Mouse (Mus musculus): ENCODE results near the gene Evc2. TPM values are rescaled to one million over a fixed set of nuclear protein-coding genes. Genes with fewer than 3 reads are reported as not detected.

The Evc2 gene
- polyA plus RNA-seq, 1 experiment: 7.0 TPM

- Histone ChIP-seq H3K4me2 (ENCODE audit: low read depth) (no peak overlapping the region), H3K4me3 (no peak overlapping the region), H3K79me2 (ENCODE audit: control insufficient read depth, insufficient read depth) (no peaks in the 10 kb centered on the region), H3K27me3 (ENCODE audit: control insufficient read depth, insufficient read depth, insufficient read length) (no peaks in the 10 kb centered on the region), H3ac (ENCODE audit: control insufficient read depth, insufficient read length) (no peak overlapping the region), H3K36me3 (ENCODE audit: control insufficient read depth, insufficient read depth) (no peaks in the 10 kb centered on the region)
- TF ChIP-seq E2F4 (IDR thresholded peaks at IDR 0.05; ENCODE audit: insufficient read depth) (no peak), CEBPB (IDR thresholded peaks at IDR 0.05; ENCODE audit: insufficient read depth, poor library complexity, severe bottlenecking) (no peak), POLR2A (IDR thresholded peaks at IDR 0.05; ENCODE audit: insufficient read length, low read depth) (no peak), TCF12 (IDR thresholded peaks at IDR 0.05; ENCODE audit: insufficient read depth, poor library complexity, severe bottlenecking) (no peak), USF1 (IDR thresholded peaks at IDR 0.05; ENCODE audit: low read depth) (no peak), MYOG (IDR thresholded peaks at IDR 0.05; ENCODE audit: control insufficient read depth in 1 of 3, insufficient read depth in 1 of 3, insufficient read length in 2 of 3, low read depth in 2 of 3) (no peak), MAX (IDR thresholded peaks at IDR 0.05; ENCODE audit: low read depth) (no peak), POLR2AphosphoS2 (IDR thresholded peaks at IDR 0.05; ENCODE audit: insufficient read length, low read depth) (no peak), MYOD1 (IDR thresholded peaks at IDR 0.05; ENCODE audit: control insufficient read depth in 1 of 3, insufficient read length in 2 of 3, low read depth in 2 of 3) (no peak), SRF (IDR thresholded peaks at IDR 0.05; ENCODE audit: control insufficient read depth, insufficient read length, low read depth) (no peak)
These were observed 50.3 kb downstream of the Evc2 start for GRCm38 (mm10) chr5:37388646-37389045.

GRCm38 (mm10) chr5:37389808-37390495 lies 51.7 kb downstream of the Evc2 start:
- no peak overlapping the region for H3K4me3 ChIP-seq
- H3K79me2 ChIP-seq (ENCODE audit: control insufficient read depth, insufficient read depth): no peaks in the 10 kb centered on the region
- H3K27me3 ChIP-seq (ENCODE audit: control insufficient read depth, insufficient read depth, insufficient read length): no peaks in the 10 kb centered on the region
- no peak overlapping the region for H3ac ChIP-seq (ENCODE audit: control insufficient read depth, insufficient read length)
- H3K4me2 ChIP-seq (ENCODE audit: low read depth): no peak overlapping the region
- no peaks in the 10 kb centered on the region for H3K36me3 ChIP-seq (ENCODE audit: control insufficient read depth, insufficient read depth)
- no peak for TF ChIP-seq REST (IDR thresholded peaks at IDR 0.05; ENCODE audit: insufficient read depth, insufficient read length)
- TF ChIP-seq MAX (IDR thresholded peaks at IDR 0.05; ENCODE audit: low read depth): no peak
- no peak for TF ChIP-seq CEBPB (IDR thresholded peaks at IDR 0.05; ENCODE audit: insufficient read depth, poor library complexity, severe bottlenecking)
- TF ChIP-seq MYOD1 (IDR thresholded peaks at IDR 0.05; ENCODE audit: control insufficient read depth in 1 of 3, insufficient read length in 2 of 3, low read depth in 2 of 3): no peak
- no peak for TF ChIP-seq SRF (IDR thresholded peaks at IDR 0.05; ENCODE audit: control insufficient read depth, insufficient read length, low read depth)
- TF ChIP-seq TCF12 (IDR thresholded peaks at IDR 0.05; ENCODE audit: insufficient read depth, poor library complexity, severe bottlenecking): no peak
- no peak for TF ChIP-seq MYOG (IDR thresholded peaks at IDR 0.05; ENCODE audit: control insufficient read depth in 1 of 3, insufficient read depth in 1 of 3, insufficient read length in 2 of 3, low read depth in 2 of 3)
- TF ChIP-seq POLR2AphosphoS2 (IDR thresholded peaks at IDR 0.05; ENCODE audit: insufficient read length, low read depth): no peak
- TF ChIP-seq POLR2A (IDR thresholded peaks at IDR 0.05; ENCODE audit: insufficient read length, low read depth): no peak
- no peak for TF ChIP-seq TCF3 (IDR thresholded peaks at IDR 0.05; ENCODE audit: insufficient read length, low read depth)
- no peak for TF ChIP-seq USF1 (IDR thresholded peaks at IDR 0.05; ENCODE audit: low read depth)
- TF ChIP-seq E2F4 (IDR thresholded peaks at IDR 0.05; ENCODE audit: insufficient read depth): no peak

DNA sequence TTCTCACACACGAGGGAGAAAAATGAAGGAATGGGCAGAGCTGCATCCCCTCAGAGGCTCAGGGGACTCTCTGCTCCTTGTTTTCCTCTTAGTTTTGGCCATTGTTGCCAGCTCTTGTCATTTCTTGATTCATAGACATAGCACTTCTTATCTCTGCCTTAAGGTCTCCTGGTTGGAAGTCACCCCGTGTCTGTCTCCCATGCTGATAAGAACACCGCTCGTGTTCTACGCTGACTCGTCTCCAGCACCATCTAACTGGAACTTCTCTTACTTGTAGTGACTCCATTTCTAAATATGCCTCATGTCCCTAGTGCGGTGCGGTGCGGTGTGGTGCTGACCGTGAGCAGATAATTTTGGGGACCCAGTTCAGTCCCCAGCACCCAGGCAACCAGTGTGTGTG lies 52.6 kb downstream of the Evc2 start:
- no peaks in the 10 kb centered on the region for H3K79me2 ChIP-seq (ENCODE audit: control insufficient read depth, insufficient read depth)
- no peak for TF ChIP-seq E2F4 (IDR thresholded peaks at IDR 0.05; ENCODE audit: insufficient read depth)
- no peak for TF ChIP-seq USF1 (IDR thresholded peaks at IDR 0.05; ENCODE audit: low read depth)
- TF ChIP-seq TCF12 (IDR thresholded peaks at IDR 0.05; ENCODE audit: insufficient read depth, poor library complexity, severe bottlenecking): no peak
- TF ChIP-seq SRF (IDR thresholded peaks at IDR 0.05; ENCODE audit: control insufficient read depth, insufficient read length, low read depth): no peak
- no peak for TF ChIP-seq POLR2A (IDR thresholded peaks at IDR 0.05; ENCODE audit: insufficient read length, low read depth)
- no peak for TF ChIP-seq MYOG (IDR thresholded peaks at IDR 0.05; ENCODE audit: control insufficient read depth in 1 of 3, insufficient read depth in 1 of 3, insufficient read length in 2 of 3, low read depth in 2 of 3)
- no peak for TF ChIP-seq TCF3 (IDR thresholded peaks at IDR 0.05; ENCODE audit: insufficient read length, low read depth)
- TF ChIP-seq MAX (IDR thresholded peaks at IDR 0.05; ENCODE audit: low read depth): no peak
- no peak for TF ChIP-seq REST (IDR thresholded peaks at IDR 0.05; ENCODE audit: insufficient read depth, insufficient read length)
- TF ChIP-seq MYOD1 (IDR thresholded peaks at IDR 0.05; ENCODE audit: control insufficient read depth in 1 of 3, insufficient read length in 2 of 3, low read depth in 2 of 3): no peak
- TF ChIP-seq CEBPB (IDR thresholded peaks at IDR 0.05; ENCODE audit: insufficient read depth, poor library complexity, severe bottlenecking): no peak
- no peak for TF ChIP-seq POLR2AphosphoS2 (IDR thresholded peaks at IDR 0.05; ENCODE audit: insufficient read length, low read depth)
- H3K27me3 ChIP-seq (ENCODE audit: control insufficient read depth, insufficient read depth, insufficient read length): no peaks in the 10 kb centered on the region
- H3K36me3 ChIP-seq (ENCODE audit: control insufficient read depth, insufficient read depth): no peaks in the 10 kb centered on the region
- H3K4me3 ChIP-seq: no peak overlapping the region
- H3ac ChIP-seq (ENCODE audit: control insufficient read depth, insufficient read length): no peak overlapping the region
- H3K4me2 ChIP-seq (ENCODE audit: low read depth): no peak overlapping the region

- H3K4me3 ChIP-seq: no peak overlapping the region
- H3ac ChIP-seq (ENCODE audit: control insufficient read depth, insufficient read length): no peak overlapping the region
- no peaks in the 10 kb centered on the region for H3K27me3 ChIP-seq (ENCODE audit: control insufficient read depth, insufficient read depth, insufficient read length)
- no peaks in the 10 kb centered on the region for H3K36me3 ChIP-seq (ENCODE audit: control insufficient read depth, insufficient read depth)
- no peak for TF ChIP-seq TCF3 (IDR thresholded peaks at IDR 0.05; ENCODE audit: insufficient read length, low read depth)
- TF ChIP-seq MAX (IDR thresholded peaks at IDR 0.05; ENCODE audit: low read depth): no peak
- TF ChIP-seq MYOD1 (IDR thresholded peaks at IDR 0.05; ENCODE audit: control insufficient read depth in 1 of 3, insufficient read length in 2 of 3, low read depth in 2 of 3): no peak
- TF ChIP-seq TCF12 (IDR thresholded peaks at IDR 0.05; ENCODE audit: insufficient read depth, poor library complexity, severe bottlenecking): no peak
- no peak for TF ChIP-seq E2F4 (IDR thresholded peaks at IDR 0.05; ENCODE audit: insufficient read depth)
- no peak for TF ChIP-seq POLR2AphosphoS2 (IDR thresholded peaks at IDR 0.05; ENCODE audit: insufficient read length, low read depth)
- no peak for TF ChIP-seq CEBPB (IDR thresholded peaks at IDR 0.05; ENCODE audit: insufficient read depth, poor library complexity, severe bottlenecking)
- TF ChIP-seq SRF (IDR thresholded peaks at IDR 0.05; ENCODE audit: control insufficient read depth, insufficient read length, low read depth): no peak
- TF ChIP-seq REST (IDR thresholded peaks at IDR 0.05; ENCODE audit: insufficient read depth, insufficient read length): no peak
- TF ChIP-seq MYOG (IDR thresholded peaks at IDR 0.05; ENCODE audit: control insufficient read depth in 1 of 3, insufficient read depth in 1 of 3, insufficient read length in 2 of 3, low read depth in 2 of 3): no peak
- no peak for TF ChIP-seq USF1 (IDR thresholded peaks at IDR 0.05; ENCODE audit: low read depth)
- no peak for TF ChIP-seq POLR2A (IDR thresholded peaks at IDR 0.05; ENCODE audit: insufficient read length, low read depth)
- no peak overlapping the region for H3K4me2 ChIP-seq (ENCODE audit: low read depth)
- H3K79me2 ChIP-seq (ENCODE audit: control insufficient read depth, insufficient read depth): no peaks in the 10 kb centered on the region
These were observed 53.6 kb downstream of the Evc2 start for GRCm38 (mm10) chr5:37391901-37392300.
